Mouse (Mus musculus): ENCODE measurements around the gene Ephb4.

Gene Ephb4

GRCm38 (mm10) chr5:137369665-137370064 is 19.8 kb downstream of the Ephb4 start:
- no peak for DNase-seq (ENCODE audit: low spot score)

GRCm38 (mm10) chr5:137373371-137373950 is 23.6 kb downstream of the Ephb4 start:
- no peak for DNase-seq (ENCODE audit: low spot score)

- DNase-seq (ENCODE audit: low spot score) = no peak
Measured at GRCm38 (mm10) chr5:137374521-137375080, 24.7 kb downstream of the Ephb4 start.

GRCm38 (mm10) chr5:137375627-137376026 is 25.7 kb downstream of the Ephb4 start:
- DNase-seq (ENCODE audit: low spot score) = no peak

GRCm38 (mm10) chr5:137376198-137376597 is 26.3 kb downstream of the Ephb4 start:
- DNase-seq (ENCODE audit: low spot score) = no peak

- no peak for DNase-seq (ENCODE audit: low spot score)
Measured at GRCm38 (mm10) chr5:137376722-137377121, 26.8 kb downstream of the Ephb4 start.

- no peak for DNase-seq (ENCODE audit: low spot score)
Measured at GRCm38 (mm10) chr5:137377176-137377575, 27.3 kb downstream of the Ephb4 start.

- no peak for DNase-seq (ENCODE audit: low spot score)
Measured at GRCm38 (mm10) chr5:137377603-137378002, 27.7 kb downstream of the Ephb4 start.

- peak; percentile 24 for DNase-seq (ENCODE audit: low spot score)
Measured at GRCm38 (mm10) chr5:137381152-137381551, 31.2 kb downstream of the Ephb4 start.

GRCm38 (mm10) chr5:137383441-137383840 is 33.5 kb downstream of the Ephb4 start:
- no peak for DNase-seq (ENCODE audit: low spot score)

GRCm38 (mm10) chr5:137386712-137387111 is 36.8 kb downstream of the Ephb4 start:
- DNase-seq (ENCODE audit: low spot score) = no peak

- DNase-seq (ENCODE audit: low spot score) = no peak
Measured at GRCm38 (mm10) chr5:137391641-137392040, 41.7 kb downstream of the Ephb4 start.

- no peak for DNase-seq (ENCODE audit: low spot score)
Measured at GRCm38 (mm10) chr5:137394456-137394855, 44.5 kb downstream of the Ephb4 start.

- no peak for DNase-seq (ENCODE audit: low spot score)
Measured at GRCm38 (mm10) chr5:137404081-137404480, 54.2 kb downstream of the Ephb4 start.

- DNase-seq (ENCODE audit: low spot score) = no peak
Measured at GRCm38 (mm10) chr5:137409451-137409850, 59.5 kb downstream of the Ephb4 start.

GRCm38 (mm10) chr5:137410066-137410465 is 60.2 kb downstream of the Ephb4 start:
- DNase-seq (ENCODE audit: low spot score) = no peak

GRCm38 (mm10) chr5:137410549-137410948 is 60.6 kb downstream of the Ephb4 start:
- no peak for DNase-seq (ENCODE audit: low spot score)

- DNase-seq (ENCODE audit: low spot score) = no peak
Measured at GRCm38 (mm10) chr5:137411235-137411634, 61.3 kb downstream of the Ephb4 start.

GRCm38 (mm10) chr5:137414253-137414652 is 64.3 kb downstream of the Ephb4 start:
- DNase-seq (ENCODE audit: low spot score) = no peak

GRCm38 (mm10) chr5:137419105-137419504 is 69.2 kb downstream of the Ephb4 start:
- no peak for DNase-seq (ENCODE audit: low spot score)

GRCm38 (mm10) chr5:137419841-137420240 is 69.9 kb downstream of the Ephb4 start:
- DNase-seq (ENCODE audit: low spot score) = no peak

- DNase-seq (ENCODE audit: low spot score) = no peak
Measured at GRCm38 (mm10) chr5:137425648-137426047, 75.7 kb downstream of the Ephb4 start.

All from spleen, adult 12 weeks (tissue).